Mouse (Mus musculus): ENCODE data around the gene Adamts8. TPM values are rescaled to one million over a fixed set of nuclear protein-coding genes. Genes with fewer than 3 reads are reported as not detected.

Gene Adamts8
- total RNA-seq, 2 experiments from 2014 or later = 4.5 to 4.8 TPM

- no peak for DNase-seq (ENCODE audit: extremely low spot score in 1 of 2, low spot score in 2 of 2)
- intact Hi-C loops (cut with DNase I) = no loop called here
- no peak overlapping the region for H3K27ac ChIP-seq
- H3K4me3 ChIP-seq = no peak overlapping the region
- TF ChIP-seq CTCF (IDR thresholded peaks at IDR 0.05) = no peak
These were observed 60.2 kb downstream of the Adamts8 start for GRCm38 (mm10) chr9:31002528-31002927.

- Histone ChIP-seq H3K4me3 (no peak overlapping the region), H3K27ac (no peak overlapping the region)
- intact Hi-C loops (cut with DNase I) = no loop called here
- no peak for TF ChIP-seq CTCF (IDR thresholded peaks at IDR 0.05)
- no peak for DNase-seq (ENCODE audit: extremely low spot score in 1 of 2, low spot score in 2 of 2)
These were observed 67.0 kb downstream of the Adamts8 start for GRCm38 (mm10) chr9:31009334-31009733.

- intact Hi-C loops (cut with DNase I) = no loop called here
- Histone ChIP-seq H3K4me3 (no peak overlapping the region), H3K27ac (no peak overlapping the region)
- TF ChIP-seq CTCF (IDR thresholded peaks at IDR 0.05) = no peak
- DNase-seq (ENCODE audit: extremely low spot score in 1 of 2, low spot score in 2 of 2) = no peak
These were observed 67.7 kb downstream of the Adamts8 start for GRCm38 (mm10) chr9:31010040-31010439.

DNA sequence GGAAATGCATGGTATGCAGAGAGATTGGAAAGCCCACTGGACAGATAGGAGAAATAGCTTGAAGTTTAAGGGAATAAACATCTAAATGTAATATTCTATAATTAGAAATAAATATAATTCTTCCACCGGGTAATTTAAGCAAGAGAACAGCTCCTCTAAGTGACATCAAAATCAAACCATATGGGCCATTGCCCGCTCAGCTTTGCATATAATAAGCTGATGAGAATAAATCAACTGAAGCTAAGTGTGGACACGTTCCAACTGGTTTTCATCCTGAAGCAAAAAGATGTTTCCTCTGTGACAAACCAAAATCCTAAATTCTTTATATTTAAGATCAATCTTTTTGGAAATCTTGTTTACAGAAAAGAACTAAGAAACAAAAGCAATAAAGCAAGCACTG lies 68.4 kb downstream of the Adamts8 start:
- H3K27ac ChIP-seq = no peak overlapping the region
- no peak overlapping the region for H3K4me3 ChIP-seq
- intact Hi-C loops (cut with DNase I) = no loop called here
- TF ChIP-seq CTCF (IDR thresholded peaks at IDR 0.05) = no peak
- no peak for DNase-seq (ENCODE audit: extremely low spot score in 1 of 2, low spot score in 2 of 2)

GRCm38 (mm10) chr9:31011533-31011932 lies 69.2 kb downstream of the Adamts8 start:
- no peak for DNase-seq (ENCODE audit: extremely low spot score in 1 of 2, low spot score in 2 of 2)
- intact Hi-C loops (cut with DNase I) = no loop called here
- no peak overlapping the region for H3K27ac ChIP-seq
- H3K4me3 ChIP-seq = no peak overlapping the region
- no peak for TF ChIP-seq CTCF (IDR thresholded peaks at IDR 0.05)

GRCm38 (mm10) chr9:31012674-31013073 lies 70.3 kb downstream of the Adamts8 start:
- Histone ChIP-seq H3K27ac (no peak overlapping the region), H3K4me3 (no peak overlapping the region)
- TF ChIP-seq CTCF (IDR thresholded peaks at IDR 0.05) = no peak
- intact Hi-C loops (cut with DNase I) = no loop called here
- no peak for DNase-seq (ENCODE audit: extremely low spot score in 1 of 2, low spot score in 2 of 2)

DNA sequence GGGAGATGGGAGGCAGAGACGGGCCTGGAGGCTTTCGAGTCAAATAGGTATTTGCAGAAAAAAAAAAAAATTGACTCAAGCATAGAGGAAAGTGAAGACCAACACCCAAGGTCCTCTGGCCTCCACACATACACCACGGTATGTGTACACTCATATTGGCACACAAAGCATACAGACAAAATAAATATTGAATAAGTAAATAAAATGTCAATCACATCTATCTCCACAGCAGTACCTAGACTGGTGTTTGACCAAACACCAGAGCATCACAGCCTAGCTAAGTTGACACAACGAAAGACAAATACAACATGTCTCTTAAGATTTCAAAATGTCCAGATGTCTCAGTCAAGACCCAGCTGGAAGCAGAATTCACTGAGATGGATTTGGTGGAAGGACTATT lies 71.1 kb downstream of the Adamts8 start:
- no peak for TF ChIP-seq CTCF (IDR thresholded peaks at IDR 0.05)
- no peak for DNase-seq (ENCODE audit: extremely low spot score in 1 of 2, low spot score in 2 of 2)
- Histone ChIP-seq H3K4me3 (no peak overlapping the region), H3K27ac (no peak overlapping the region)
- intact Hi-C loops (cut with DNase I) = no loop called here

Other genes starting within 250 kb of the Adamts8 start
- 1 to 10 TPM; 5.2 to 6.0 TPM for gene Adamts15, start 20.1 kb upstream of the Adamts8 start, total RNA-seq (2021)
- 10 to 100 TPM; 40.4 to 45.2 TPM for gene Zbtb44, start 88.1 kb downstream of the Adamts8 start, total RNA-seq (2021)
- 1 to 10 TPM in 1 of 2 experiments, under 1 TPM in 1; 0.87 to 1.1 TPM for gene St14, start 189.3 kb downstream of the Adamts8 start, total RNA-seq (2021)

Data from left cerebral cortex, adult 2 months (tissue).